Mouse (Mus musculus) stomach, postnatal 0 days (tissue): ENCODE results near the gene Kcnt2.

Experiments
- CTCF ChIP-seq: IDR thresholded peaks from 2 replicates; pipeline ENCODE4 v1.5.1; 2016; ENCODE audit warnings: antibody characterized with exemption, low read depth, mild to moderate bottlenecking, moderate library complexity
- EP300 ChIP-seq: optimal IDR thresholded peaks from 2 replicates; pipeline ENCODE3; 2016; ENCODE audit warnings: antibody characterized with exemption

DNA sequence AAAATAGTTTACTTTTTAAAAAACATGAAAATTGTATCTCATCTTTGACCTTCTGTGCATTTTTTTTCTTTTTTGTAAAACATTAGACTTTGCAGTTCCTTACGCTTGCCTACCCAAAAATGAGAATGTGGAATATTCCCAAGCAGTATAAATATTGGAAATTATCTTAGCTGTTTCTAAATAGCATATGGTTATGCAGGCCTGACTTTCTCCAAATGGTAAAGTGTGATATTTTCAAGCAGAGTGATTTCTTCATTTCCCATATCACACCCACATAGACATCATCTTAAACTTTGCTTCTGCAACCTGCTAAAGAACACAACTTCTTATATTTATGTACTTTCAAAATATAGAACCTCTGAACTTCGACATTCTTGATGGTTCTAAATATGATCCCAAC is 210.9 kb downstream of the Kcnt2 start:
- TF ChIP-seq CTCF (no peak), EP300 (no peak)
